Mouse (Mus musculus): ENCODE measurements around the gene Cdc7. TPM values are rescaled to one million over a fixed set of nuclear protein-coding genes. Genes with fewer than 3 reads are reported as not detected.
A peak's percentile ranks its signal among the peaks of the same experiment; 100 is the strongest.
"Not testable (repeated sequence)": the region's sequence is repeated elsewhere in the genome, so short reads cannot be mapped to it uniquely, and the experiment has no call there.

Cdc7 gene
- polyA plus RNA-seq, 1 experiment, result 17.1 TPM

GRCm38 (mm10) chr5:106979156-106979555, 15.0 kb downstream of the Cdc7 start:
- Histone ChIP-seq H3K36me3 (ENCODE audit: control insufficient read depth, insufficient read depth, low read length) (peaks cover 8% of the 10 kb centered on the region), H3K27me3 (ENCODE audit: control insufficient read depth, insufficient read depth, low read length) (no peaks in the 10 kb centered on the region), H3K4me1 (ENCODE audit: control insufficient read depth, insufficient read depth, low read length) (no peaks in the 10 kb centered on the region), H3K4me3 (ENCODE audit: control insufficient read depth, low read depth, low read length) (no peak overlapping the region), H3K27ac (ENCODE audit: control insufficient read depth, insufficient read depth, low read depth, low read length) (no peak overlapping the region)
- no peak for TF ChIP-seq CTCF (IDR thresholded peaks at IDR 0.05; ENCODE audit: control insufficient read depth, insufficient read depth, insufficient replicate concordance, low read depth, low read length)
- no peak for TF ChIP-seq POLR2A (IDR thresholded peaks at IDR 0.05; ENCODE audit: control insufficient read depth, low read depth, low read length)

GRCm38 (mm10) chr5:106982298-106982952, 18.3 kb downstream of the Cdc7 start:
- H3K27me3 ChIP-seq (ENCODE audit: control insufficient read depth, insufficient read depth, low read length), result no peaks in the 10 kb centered on the region
- H3K4me1 ChIP-seq (ENCODE audit: control insufficient read depth, insufficient read depth, low read length), result no peaks in the 10 kb centered on the region
- no peak overlapping the region for H3K4me3 ChIP-seq (ENCODE audit: control insufficient read depth, low read depth, low read length)
- no peak overlapping the region for H3K27ac ChIP-seq (ENCODE audit: control insufficient read depth, insufficient read depth, low read depth, low read length)
- peaks cover 5% of the 10 kb centered on the region for H3K36me3 ChIP-seq (ENCODE audit: control insufficient read depth, insufficient read depth, low read length)
- TF ChIP-seq POLR2A (IDR thresholded peaks at IDR 0.05; ENCODE audit: control insufficient read depth, low read depth, low read length) (no peak), CTCF (IDR thresholded peaks at IDR 0.05; ENCODE audit: control insufficient read depth, insufficient read depth, insufficient replicate concordance, low read depth, low read length) (no peak)

- H3K27me3 ChIP-seq (ENCODE audit: control insufficient read depth, insufficient read depth, low read length); H3K4me3 ChIP-seq (ENCODE audit: control insufficient read depth, low read depth, low read length); H3K4me1 ChIP-seq (ENCODE audit: control insufficient read depth, insufficient read depth, low read length); H3K27ac ChIP-seq (ENCODE audit: control insufficient read depth, insufficient read depth, low read depth, low read length); H3K36me3 ChIP-seq (ENCODE audit: control insufficient read depth, insufficient read depth, low read length): not testable (repeated sequence)
Measured at GRCm38 (mm10) chr5:106984934-106985333, 20.8 kb downstream of the Cdc7 start.

- Histone ChIP-seq H3K36me3 (ENCODE audit: control insufficient read depth, insufficient read depth, low read length) (peaks cover 3% of the 10 kb centered on the region), H3K4me1 (ENCODE audit: control insufficient read depth, insufficient read depth, low read length) (peaks cover 2% of the 10 kb centered on the region), H3K27me3 (ENCODE audit: control insufficient read depth, insufficient read depth, low read length) (no peaks in the 10 kb centered on the region), H3K4me3 (ENCODE audit: control insufficient read depth, low read depth, low read length) (no peak overlapping the region), H3K27ac (ENCODE audit: control insufficient read depth, insufficient read depth, low read depth, low read length) (no peak overlapping the region)
- TF ChIP-seq CTCF (IDR thresholded peaks at IDR 0.05; ENCODE audit: control insufficient read depth, insufficient read depth, insufficient replicate concordance, low read depth, low read length) (no peak), POLR2A (IDR thresholded peaks at IDR 0.05; ENCODE audit: control insufficient read depth, low read depth, low read length) (no peak)
Measured at GRCm38 (mm10) chr5:106985594-106985993, 21.5 kb downstream of the Cdc7 start.

GRCm38 (mm10) chr5:106989181-106989580, 25.1 kb downstream of the Cdc7 start:
- no peak overlapping the region for H3K4me3 ChIP-seq (ENCODE audit: control insufficient read depth, low read depth, low read length)
- TF ChIP-seq POLR2A (IDR thresholded peaks at IDR 0.05; ENCODE audit: control insufficient read depth, low read depth, low read length) (no peak), CTCF (IDR thresholded peaks at IDR 0.05; ENCODE audit: control insufficient read depth, insufficient read depth, insufficient replicate concordance, low read depth, low read length) (no peak)
- peaks cover 8% of the 10 kb centered on the region for H3K4me1 ChIP-seq (ENCODE audit: control insufficient read depth, insufficient read depth, low read length)
- no peaks in the 10 kb centered on the region for H3K27me3 ChIP-seq (ENCODE audit: control insufficient read depth, insufficient read depth, low read length)
- H3K36me3 ChIP-seq (ENCODE audit: control insufficient read depth, insufficient read depth, low read length), result no peaks in the 10 kb centered on the region
- H3K27ac ChIP-seq (ENCODE audit: control insufficient read depth, insufficient read depth, low read depth, low read length), result no peak overlapping the region

GRCm38 (mm10) chr5:106989786-106990185, 25.7 kb downstream of the Cdc7 start:
- H3K36me3 ChIP-seq (ENCODE audit: control insufficient read depth, insufficient read depth, low read length), result no peaks in the 10 kb centered on the region
- H3K27me3 ChIP-seq (ENCODE audit: control insufficient read depth, insufficient read depth, low read length), result no peaks in the 10 kb centered on the region
- no peak overlapping the region for H3K27ac ChIP-seq (ENCODE audit: control insufficient read depth, insufficient read depth, low read depth, low read length)
- peaks cover 8% of the 10 kb centered on the region for H3K4me1 ChIP-seq (ENCODE audit: control insufficient read depth, insufficient read depth, low read length)
- H3K4me3 ChIP-seq (ENCODE audit: control insufficient read depth, low read depth, low read length), result no peak overlapping the region
- TF ChIP-seq POLR2A (IDR thresholded peaks at IDR 0.05; ENCODE audit: control insufficient read depth, low read depth, low read length), result no peak
- no peak for TF ChIP-seq CTCF (IDR thresholded peaks at IDR 0.05; ENCODE audit: control insufficient read depth, insufficient read depth, insufficient replicate concordance, low read depth, low read length)

GRCm38 (mm10) chr5:106990639-106991299, 26.6 kb downstream of the Cdc7 start:
- no peak overlapping the region; the same call in 1 of the 2 replicates for H3K27ac ChIP-seq (ENCODE audit: control insufficient read depth, insufficient read depth, low read depth, low read length)
- peaks cover 8% of the 10 kb centered on the region for H3K4me1 ChIP-seq (ENCODE audit: control insufficient read depth, insufficient read depth, low read length)
- TF ChIP-seq CTCF (IDR thresholded peaks at IDR 0.05; ENCODE audit: control insufficient read depth, insufficient read depth, insufficient replicate concordance, low read depth, low read length) (peak; percentile 48; the same call in 1 of the 2 replicates), POLR2A (IDR thresholded peaks at IDR 0.05; ENCODE audit: control insufficient read depth, low read depth, low read length) (no peak)
- H3K4me3 ChIP-seq (ENCODE audit: control insufficient read depth, low read depth, low read length), result peak overlapping the region; percentile 14; the same call in 1 of the 2 replicates
- H3K36me3 ChIP-seq (ENCODE audit: control insufficient read depth, insufficient read depth, low read length), result no peaks in the 10 kb centered on the region
- no peaks in the 10 kb centered on the region for H3K27me3 ChIP-seq (ENCODE audit: control insufficient read depth, insufficient read depth, low read length)

Measured in testis, adult 2 months (tissue).